Mouse (Mus musculus): Measurements from ENCODE around the gene Pcnx3. TPM values are rescaled to one million over a fixed set of nuclear protein-coding genes. Genes with fewer than 3 reads are reported as not detected.

Pcnx3 gene
- polyA plus RNA-seq (2012; rRNA removed): 88.8 and 108 TPM in 2 replicates

DNA sequence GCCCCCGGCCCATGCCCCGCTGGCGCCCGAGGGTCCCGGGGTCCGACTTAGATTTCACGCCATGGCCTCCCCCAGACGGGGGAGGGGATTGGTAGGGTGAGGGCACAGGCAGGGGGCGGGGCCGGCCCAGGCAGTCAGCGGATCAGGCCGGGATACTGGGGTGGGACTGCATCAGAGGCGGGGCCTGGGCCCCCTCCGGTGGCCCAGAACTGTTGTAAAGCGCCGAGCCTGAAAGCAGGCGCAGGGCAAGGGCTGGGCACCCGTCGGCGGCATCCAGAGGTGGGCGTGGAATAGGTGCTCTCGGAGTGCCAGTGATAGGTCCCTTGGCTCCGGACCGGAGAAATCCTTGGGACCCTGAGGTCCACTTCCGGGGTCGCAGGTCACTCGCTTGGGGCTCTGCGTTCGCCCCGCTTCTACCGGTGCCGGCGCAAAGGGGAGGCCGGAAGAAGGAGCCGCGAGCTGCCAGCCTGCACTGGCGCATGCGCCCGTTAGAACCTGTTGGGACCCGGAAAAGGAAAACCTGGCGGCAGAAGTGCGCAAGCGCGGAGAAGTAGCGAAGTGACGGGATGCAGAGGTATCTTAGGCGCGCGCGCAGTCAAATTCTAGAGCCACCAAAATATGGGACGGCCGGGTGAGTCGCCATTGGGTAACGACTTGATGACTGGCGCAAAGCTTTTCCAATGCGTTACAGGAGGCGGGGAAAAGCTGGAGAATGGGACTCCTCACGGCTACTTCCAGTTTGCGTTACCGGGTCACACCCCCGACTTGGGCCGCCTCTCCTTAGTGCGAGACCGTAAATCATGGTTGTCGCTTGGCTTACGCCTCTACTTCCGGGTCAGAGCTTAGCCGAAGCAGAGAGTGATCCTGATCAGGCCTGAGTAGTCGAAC is at the start of gene Pcnx3, which contains the start of gene Map3k11:
Gene Pcnx3, minus strand, starts transcription at position 709 of the 888 bp plus-strand sequence.
Gene Map3k11, plus strand, starts transcription at position 543 of the 888 bp plus-strand sequence.
- peak; percentile 99 for DNase-seq
- peak within 1 kb of the TSS; percentile 88 for H3K4me3 ChIP-seq (ENCODE audit: insufficient read depth, low read depth, low read length)
- H3K4me1 ChIP-seq (ENCODE audit: control insufficient read depth, insufficient read depth, low read length): peaks cover 14% of the 10 kb centered on the region
- H3K27me3 ChIP-seq (replicated peaks; ENCODE audit: control insufficient read depth, insufficient read depth, low read length): no peaks in the 10 kb centered on the region
- TF ChIP-seq POLR2A (IDR thresholded peaks at IDR 0.05; ENCODE audit: low read depth, low read length) (no peak), CTCF (conservative IDR thresholded peaks at IDR 0.05; ENCODE audit: insufficient read depth, insufficient read length, low read depth, low read length) (no peak)
- H3K36me3 ChIP-seq (ENCODE audit: control insufficient read depth, insufficient read depth, low read length): 0 out of 2 replicates have a peak, but pooled peaks cover 2% of the 10 kb centered on the region
- under 1% methylated on average over 69 of the region's 69 CpGs for WGBS
- H3K27ac ChIP-seq (ENCODE audit: insufficient read depth, low read depth, low read length): peak within 1 kb of the TSS; percentile 92

DNA sequence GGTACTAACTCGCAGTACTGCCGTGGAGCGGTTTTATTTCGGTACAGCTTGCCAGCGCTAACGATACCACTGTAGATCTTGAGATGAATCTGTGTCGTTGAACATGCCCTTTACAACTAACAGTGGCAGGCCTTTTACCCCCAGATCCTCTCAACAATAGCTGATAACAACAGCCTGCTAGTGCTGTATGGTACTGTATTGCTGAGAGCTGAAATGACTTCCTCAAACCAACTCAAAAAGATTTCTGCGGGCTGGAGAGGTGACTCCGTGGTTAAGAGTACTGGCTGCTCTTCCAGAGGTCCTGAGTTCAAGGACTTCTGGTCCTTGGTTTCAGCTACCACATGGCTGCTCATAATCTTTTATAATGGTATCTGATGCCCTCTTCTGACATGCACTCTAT is 45.6 kb upstream of the Pcnx3 start:
- Histone ChIP-seq H3K4me3 (ENCODE audit: insufficient read depth, low read depth, low read length) (no peak overlapping the region), H3K4me1 (ENCODE audit: control insufficient read depth, insufficient read depth, low read length) (peaks cover 8% of the 10 kb centered on the region; the same call in 1 of the 2 replicates), H3K27ac (ENCODE audit: insufficient read depth, low read depth, low read length) (no peak overlapping the region), H3K36me3 (ENCODE audit: control insufficient read depth, insufficient read depth, low read length) (no peaks in the 10 kb centered on the region), H3K27me3 (replicated peaks; ENCODE audit: control insufficient read depth, insufficient read depth, low read length) (no peaks in the 10 kb centered on the region)
- DNase-seq: no peak
- 77% methylated on average over 9 of the region's 9 CpGs for WGBS
- no peak for TF ChIP-seq POLR2A (IDR thresholded peaks at IDR 0.05; ENCODE audit: low read depth, low read length)
- TF ChIP-seq CTCF (conservative IDR thresholded peaks at IDR 0.05; ENCODE audit: insufficient read depth, insufficient read length, low read depth, low read length): no peak

DNA sequence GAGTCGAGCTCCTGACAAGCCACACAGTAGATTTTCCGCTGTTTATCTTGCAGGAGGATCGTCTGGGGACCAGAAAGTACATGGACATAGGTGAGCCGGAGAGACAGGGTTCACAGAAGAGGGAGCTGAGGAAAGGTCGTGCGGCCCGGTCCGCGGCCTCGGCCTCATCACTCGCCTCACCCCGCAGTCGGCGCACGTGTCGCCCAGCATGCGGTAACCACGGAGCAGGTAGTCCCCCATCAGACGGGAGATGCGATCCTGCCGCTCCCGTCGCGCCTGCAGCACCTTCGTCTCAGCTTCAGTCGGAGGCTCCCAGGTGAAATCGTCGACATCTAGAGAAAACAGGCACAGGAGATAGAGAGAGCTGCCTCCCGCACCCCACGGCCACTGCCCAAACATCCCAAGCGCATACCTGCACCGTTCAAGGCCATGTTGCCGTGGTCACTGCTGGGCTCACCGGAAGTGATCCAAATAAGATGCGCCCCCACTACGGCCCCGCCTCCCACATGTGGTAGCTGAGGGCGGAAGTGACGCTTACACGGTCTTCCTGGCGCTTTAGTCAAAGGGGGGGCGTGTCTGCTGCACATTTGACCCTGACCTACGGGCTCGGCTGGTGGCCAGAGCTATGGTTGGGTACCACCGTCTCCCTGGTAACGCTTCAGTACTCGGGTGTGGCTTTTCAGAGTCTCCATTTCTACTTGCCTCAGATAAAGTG is 42.7 kb upstream of the Pcnx3 start:
- WGBS: under 1% methylated on average over 47 of the region's 47 CpGs
- Histone ChIP-seq H3K4me3 (ENCODE audit: insufficient read depth, low read depth, low read length) (peak overlapping the region; percentile 68), H3K36me3 (ENCODE audit: control insufficient read depth, insufficient read depth, low read length) (no peaks in the 10 kb centered on the region), H3K27ac (ENCODE audit: insufficient read depth, low read depth, low read length) (no peak overlapping the region), H3K4me1 (ENCODE audit: control insufficient read depth, insufficient read depth, low read length) (peaks cover 17% of the 10 kb centered on the region; the same call in 1 of the 2 replicates), H3K27me3 (replicated peaks; ENCODE audit: control insufficient read depth, insufficient read depth, low read length) (no peaks in the 10 kb centered on the region)
- DNase-seq: peak; percentile 97
- TF ChIP-seq CTCF (conservative IDR thresholded peaks at IDR 0.05; ENCODE audit: insufficient read depth, insufficient read length, low read depth, low read length) (no peak), POLR2A (IDR thresholded peaks at IDR 0.05; ENCODE audit: low read depth, low read length) (peak; percentile 41)

DNA sequence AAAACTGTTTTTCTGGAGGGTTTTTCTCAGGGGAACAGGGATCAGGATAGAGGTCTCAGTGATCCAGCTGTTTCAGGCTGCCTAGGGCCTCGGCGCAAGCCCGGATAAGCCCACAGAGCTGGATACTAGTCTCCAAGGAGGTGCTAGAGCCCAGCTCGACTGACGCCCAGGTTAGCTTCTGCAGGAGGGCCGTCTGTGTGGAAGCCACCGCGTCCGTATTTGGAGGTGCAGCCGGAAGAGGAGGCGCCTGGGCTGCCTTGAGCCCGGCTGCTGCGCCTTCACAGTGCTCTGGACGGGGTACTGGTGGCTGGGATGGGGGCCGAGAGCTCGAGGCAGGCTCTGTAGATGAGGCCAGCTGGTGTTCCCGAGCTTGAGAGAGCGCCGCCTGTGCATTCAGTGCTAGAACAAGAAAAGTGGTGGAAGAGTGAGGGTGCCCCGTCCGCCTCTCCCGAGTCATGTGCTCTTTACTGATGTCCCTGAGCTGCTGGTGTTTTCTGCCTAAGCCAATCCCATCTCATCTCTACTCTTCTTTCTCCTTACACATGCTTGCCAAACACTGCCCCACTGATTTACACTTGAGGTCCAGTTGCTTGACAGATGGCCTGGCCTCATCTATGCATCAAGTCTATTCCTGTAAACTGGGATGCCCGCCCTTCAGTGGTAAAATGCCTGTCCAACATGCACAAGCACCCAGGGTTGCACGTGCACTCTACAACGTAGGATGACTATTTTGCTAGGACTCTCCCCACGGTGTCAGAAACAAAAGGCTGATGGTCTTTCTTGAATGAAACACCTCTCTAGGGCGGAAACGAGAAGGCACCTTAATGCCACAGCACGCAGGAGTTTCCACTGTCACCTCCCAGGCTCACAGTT is 41.8 kb upstream of the Pcnx3 start:
- peak overlapping the region; percentile 68 for H3K4me3 ChIP-seq (ENCODE audit: insufficient read depth, low read depth, low read length)
- H3K27ac ChIP-seq (ENCODE audit: insufficient read depth, low read depth, low read length): no peak overlapping the region
- no peaks in the 10 kb centered on the region for H3K36me3 ChIP-seq (ENCODE audit: control insufficient read depth, insufficient read depth, low read length)
- no peaks in the 10 kb centered on the region for H3K27me3 ChIP-seq (replicated peaks; ENCODE audit: control insufficient read depth, insufficient read depth, low read length)
- peaks cover 17% of the 10 kb centered on the region; the same call in 1 of the 2 replicates for H3K4me1 ChIP-seq (ENCODE audit: control insufficient read depth, insufficient read depth, low read length)
- WGBS: 77% methylated on average over 29 of the region's 29 CpGs
- DNase-seq: no peak
- TF ChIP-seq CTCF (conservative IDR thresholded peaks at IDR 0.05; ENCODE audit: insufficient read depth, insufficient read length, low read depth, low read length): no peak
- no peak for TF ChIP-seq POLR2A (IDR thresholded peaks at IDR 0.05; ENCODE audit: low read depth, low read length)

DNA sequence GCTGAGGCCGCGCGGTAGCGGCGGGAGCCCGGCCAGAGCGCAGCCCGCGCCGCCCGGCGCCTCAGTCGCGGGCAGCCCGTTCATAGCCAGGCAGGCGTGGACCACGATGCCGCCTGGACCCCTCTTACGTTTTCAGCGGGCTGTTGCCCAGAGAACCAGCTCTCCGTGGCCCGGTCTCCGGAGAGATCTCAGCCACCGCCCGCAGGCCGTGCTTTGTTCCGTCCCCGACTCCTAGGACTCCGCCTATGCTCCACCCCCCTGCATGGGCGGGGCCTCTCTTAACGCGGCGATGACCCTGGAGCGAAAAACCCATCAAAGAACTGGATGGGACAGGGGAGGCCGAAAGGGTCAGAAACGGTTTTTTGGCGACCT is 40.7 kb upstream of the Pcnx3 start, which contains the start of gene Fam89b:
Gene Fam89b, minus strand, starts transcription at position 210 of the 372 bp plus-strand sequence.
- peaks cover 17% of the 10 kb centered on the region; the same call in 1 of the 2 replicates for H3K4me1 ChIP-seq (ENCODE audit: control insufficient read depth, insufficient read depth, low read length)
- DNase-seq: peak; percentile 94
- no peak for TF ChIP-seq CTCF (conservative IDR thresholded peaks at IDR 0.05; ENCODE audit: insufficient read depth, insufficient read length, low read depth, low read length)
- peak; percentile 89 for TF ChIP-seq POLR2A (IDR thresholded peaks at IDR 0.05; ENCODE audit: low read depth, low read length)
- H3K4me3 ChIP-seq (ENCODE audit: insufficient read depth, low read depth, low read length): peak within 1 kb of the TSS; percentile 93
- no peaks in the 10 kb centered on the region for H3K27me3 ChIP-seq (replicated peaks; ENCODE audit: control insufficient read depth, insufficient read depth, low read length)
- peak within 1 kb of the TSS; percentile 69 for H3K27ac ChIP-seq (ENCODE audit: insufficient read depth, low read depth, low read length)
- WGBS: under 1% methylated on average over 36 of the region's 37 CpGs
- no peaks in the 10 kb centered on the region for H3K36me3 ChIP-seq (ENCODE audit: control insufficient read depth, insufficient read depth, low read length)

DNA sequence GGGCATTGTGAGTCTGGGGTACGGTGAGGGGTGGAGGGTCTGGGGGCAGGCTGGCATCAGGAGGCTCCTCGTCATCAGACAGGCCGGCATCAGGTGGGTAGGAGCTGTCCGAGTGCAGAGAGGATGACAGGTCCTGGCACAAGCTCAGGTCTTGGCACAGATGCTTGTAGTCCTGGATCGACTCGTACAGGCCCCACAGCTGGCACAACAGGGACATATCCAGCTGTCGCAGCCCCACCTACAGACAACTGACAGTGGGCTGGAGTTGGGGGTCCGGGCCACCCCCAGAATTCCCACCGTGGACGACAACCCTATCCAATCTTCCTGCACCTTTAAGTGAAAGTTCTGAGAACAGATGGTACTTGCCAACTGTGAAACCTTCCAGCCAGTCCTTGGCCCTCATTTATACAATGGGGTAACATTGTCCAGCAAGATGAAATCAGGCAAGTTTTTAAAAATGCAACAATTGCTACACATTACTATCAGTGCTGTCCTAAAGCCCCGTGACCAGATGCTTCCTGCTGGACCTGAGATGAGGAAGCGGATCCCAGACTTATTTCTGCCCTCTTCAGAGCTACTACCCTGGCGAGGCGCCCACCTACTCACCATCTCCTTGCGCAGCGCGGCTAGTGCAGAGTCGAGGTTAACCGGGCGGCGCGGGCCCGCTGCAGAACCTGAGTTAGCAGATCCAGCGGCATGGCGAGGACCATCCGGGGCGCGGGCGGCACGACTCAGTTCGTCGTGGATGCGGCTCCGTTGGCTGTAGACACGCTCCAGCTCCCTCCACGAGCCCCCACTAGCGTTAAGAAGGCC is 40.1 kb upstream of the Pcnx3 start:
- H3K4me1 ChIP-seq (ENCODE audit: control insufficient read depth, insufficient read depth, low read length): peaks cover 21% of the 10 kb centered on the region; the same call in 1 of the 2 replicates
- H3K27me3 ChIP-seq (replicated peaks; ENCODE audit: control insufficient read depth, insufficient read depth, low read length): no peaks in the 10 kb centered on the region
- H3K4me3 ChIP-seq (ENCODE audit: insufficient read depth, low read depth, low read length): peak overlapping the region; percentile 93
- TF ChIP-seq CTCF (conservative IDR thresholded peaks at IDR 0.05; ENCODE audit: insufficient read depth, insufficient read length, low read depth, low read length): no peak
- no peak for TF ChIP-seq POLR2A (IDR thresholded peaks at IDR 0.05; ENCODE audit: low read depth, low read length)
- H3K36me3 ChIP-seq (ENCODE audit: control insufficient read depth, insufficient read depth, low read length): no peaks in the 10 kb centered on the region
- 4% methylated on average over 36 of the region's 37 CpGs for WGBS
- peak; percentile 45 for DNase-seq
- H3K27ac ChIP-seq (ENCODE audit: insufficient read depth, low read depth, low read length): peak overlapping the region; percentile 69

All from kidney, adult 2 months (tissue).